Mouse (Mus musculus) cerebellum, adult 2 months (tissue): Measurements from ENCODE around the gene Sox1.

ENCODE experiments used
- CTCF ChIP-seq: fragments of 200-500 bp; IDR thresholded peaks from 2 replicates; pipeline ENCODE4 v1.5.1; 2011; ENCODE audit warnings: low read depth, mild to moderate bottlenecking, control low read depth, low read length, moderate library complexity, borderline replicate concordance; ENCODE audit not compliant: insufficient read depth
- POLR2A ChIP-seq: fragments of 200-500 bp; IDR thresholded peaks from 2 replicates; pipeline ENCODE4 v1.6.1; 2011; ENCODE audit warnings: low read length, control low read depth, borderline replicate concordance; ENCODE audit not compliant: insufficient read depth

GRCm38 (mm10) chr8:12396501-12397345 lies 1.6 kb downstream of the Sox1 start:
- TF ChIP-seq POLR2A (no peak), CTCF (no peak)
